Mouse (Mus musculus) thymus, adult 2 months (tissue): ENCODE measurements at regions not wholly inside any gene's neighbourhood (a gene's known extent, or its start where the extent isn't known, plus 50 kb on each side); places are given as distances from the start of the nearest gene placed in this dataset.

Experiments used
- CTCF ChIP-seq: fragments of 200-500 bp; IDR thresholded peaks from 2 replicates; pipeline ENCODE4 v1.5.1; 2012; ENCODE audit warnings: mild to moderate bottlenecking, control low read depth, low read length, moderate library complexity, borderline replicate concordance; ENCODE audit not compliant: control insufficient read depth, poor library complexity, insufficient read depth; ENCODE audit errors: extremely low read depth
- POLR2A ChIP-seq: fragments of 200-500 bp; IDR thresholded peaks from 2 replicates; pipeline ENCODE4 v1.6.1; 2012; ENCODE audit warnings: mild to moderate bottlenecking, low read length, control low read depth, moderate library complexity; ENCODE audit not compliant: control insufficient read depth, poor library complexity, insufficient read depth; ENCODE audit errors: extremely low read depth

DNA sequence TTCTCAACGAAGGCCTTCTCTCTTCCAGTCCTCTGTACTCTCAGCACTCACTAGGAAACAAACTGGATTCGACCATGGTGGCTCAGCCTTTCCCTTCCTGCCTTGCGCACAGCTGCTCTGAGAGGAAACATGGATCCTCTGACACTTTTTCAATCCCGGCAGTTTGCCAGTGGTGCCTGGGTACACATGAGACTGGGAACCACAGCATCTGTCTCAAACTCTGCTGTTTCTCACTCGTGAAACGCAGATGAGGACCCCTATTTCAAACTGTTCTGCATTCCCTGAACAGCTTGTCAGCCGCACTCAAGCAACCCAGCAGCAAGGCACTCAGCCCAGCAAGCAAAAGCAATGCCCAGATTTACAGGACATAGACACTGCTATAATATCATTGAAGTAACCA, 112.6 kb upstream of the Ctnnd2 start:
- TF ChIP-seq CTCF: no peak
- no peak for TF ChIP-seq POLR2A
